Mouse (Mus musculus): ENCODE data around the gene Gm17387. TPM values are rescaled to one million over a fixed set of nuclear protein-coding genes. Genes with fewer than 3 reads are reported as not detected.
"Not testable (repeated sequence)": the region's sequence is repeated elsewhere in the genome, so short reads cannot be mapped to it uniquely, and the experiment has no call there.

Gm17387 gene
- total and polyA plus RNA-seq, 2 experiments from 2014 or later = not detected

GRCm38 (mm10) chr7:141016707-141017697, 11.9 kb upstream of the Gm17387 start:
- H3K4me3 ChIP-seq (ENCODE audit: low read depth, low read length) = no peak overlapping the region
- WGBS = 87% methylated on average over 10 of the region's 10 CpGs
- no peak overlapping the region for H3K9ac ChIP-seq
- no peaks in the 10 kb centered on the region for H3K27me3 ChIP-seq (ENCODE audit: insufficient read depth, low read length)
- no peaks in the 10 kb centered on the region for H3K36me3 ChIP-seq (ENCODE audit: insufficient read depth)
- DNase-seq (no peak), ATAC-seq (no peak)
- H3K4me2 ChIP-seq (ENCODE audit: low read depth) = no peak overlapping the region
- no peaks in the 10 kb centered on the region for H3K9me3 ChIP-seq (ENCODE audit: low read length)
- no peak for TF ChIP-seq CTCF (IDR thresholded peaks at IDR 0.05; ENCODE audit: low read depth)
- no peaks in the 10 kb centered on the region for H3K4me1 ChIP-seq (ENCODE audit: insufficient read depth)
- H3K27ac ChIP-seq (ENCODE audit: low read depth, low read length) = no peak overlapping the region

GRCm38 (mm10) chr7:141017824-141018223, 11.1 kb upstream of the Gm17387 start, which contains the start of gene Ifitm6:
Gene Ifitm6, minus strand, starts transcription at chr7:141017924.
- not testable (repeated sequence) for H3K4me3 ChIP-seq (ENCODE audit: low read depth, low read length); H3K4me1 ChIP-seq (ENCODE audit: insufficient read depth); H3K27ac ChIP-seq (ENCODE audit: low read depth, low read length); H3K36me3 ChIP-seq (ENCODE audit: insufficient read depth); ATAC-seq; H3K9me3 ChIP-seq (ENCODE audit: low read length); H3K9ac ChIP-seq; H3K4me2 ChIP-seq (ENCODE audit: low read depth); DNase-seq; H3K27me3 ChIP-seq (ENCODE audit: insufficient read depth, low read length)
- WGBS = 85% methylated on average over 1 of the region's 1 CpGs

GRCm38 (mm10) chr7:141019028-141019427, 9.9 kb upstream of the Gm17387 start:
- WGBS = 90% methylated on average over 5 of the region's 5 CpGs
- ATAC-seq = no peak
- H3K9ac ChIP-seq = no peak overlapping the region

GRCm38 (mm10) chr7:141021489-141022449, 7.2 kb upstream of the Gm17387 start:
- DNase-seq (no peak), ATAC-seq (no peak)
- Histone ChIP-seq H3K9me3 (ENCODE audit: low read length) (no peaks in the 10 kb centered on the region), H3K27ac (ENCODE audit: low read depth, low read length) (no peak overlapping the region), H3K9ac (no peak overlapping the region), H3K4me3 (ENCODE audit: low read depth, low read length) (no peak overlapping the region), H3K4me1 (ENCODE audit: insufficient read depth) (no peaks in the 10 kb centered on the region), H3K4me2 (ENCODE audit: low read depth) (no peak overlapping the region), H3K36me3 (ENCODE audit: insufficient read depth) (no peaks in the 10 kb centered on the region), H3K27me3 (ENCODE audit: insufficient read depth, low read length) (no peaks in the 10 kb centered on the region)
- 86% methylated on average over 14 of the region's 14 CpGs for WGBS
- no peak for TF ChIP-seq CTCF (IDR thresholded peaks at IDR 0.05; ENCODE audit: low read depth)

More at GRCm38 (mm10) chr7:141019028-141019427, 9.9 kb upstream of the Gm17387 start:
- H3K27ac ChIP-seq (ENCODE audit: low read depth, low read length) = no peak overlapping the region
- DNase-seq = no peak
- H3K4me2 ChIP-seq (ENCODE audit: low read depth) = no peak overlapping the region
- H3K9me3 ChIP-seq (ENCODE audit: low read length) = no peaks in the 10 kb centered on the region
- no peaks in the 10 kb centered on the region for H3K36me3 ChIP-seq (ENCODE audit: insufficient read depth)
- TF ChIP-seq CTCF (IDR thresholded peaks at IDR 0.05; ENCODE audit: low read depth) = no peak
- H3K4me3 ChIP-seq (ENCODE audit: low read depth, low read length) = no peak overlapping the region
- no peaks in the 10 kb centered on the region for H3K4me1 ChIP-seq (ENCODE audit: insufficient read depth)
- H3K27me3 ChIP-seq (ENCODE audit: insufficient read depth, low read length) = no peaks in the 10 kb centered on the region

- no peak overlapping the region for H3K4me3 ChIP-seq (ENCODE audit: low read depth, low read length)
- H3K36me3 ChIP-seq (ENCODE audit: insufficient read depth) = no peaks in the 10 kb centered on the region
- H3K9ac ChIP-seq = no peak overlapping the region
- H3K27ac ChIP-seq (ENCODE audit: low read depth, low read length) = peak overlapping the region; percentile 54; the same call in 1 of the 2 replicates
- H3K4me2 ChIP-seq (ENCODE audit: low read depth) = no peak overlapping the region
- ATAC-seq (peak; percentile 78), DNase-seq (peak; percentile 43)
- H3K9me3 ChIP-seq (ENCODE audit: low read length) = no peaks in the 10 kb centered on the region
- H3K27me3 ChIP-seq (ENCODE audit: insufficient read depth, low read length) = no peaks in the 10 kb centered on the region
- 9% methylated on average over 6 of the region's 6 CpGs for WGBS
- H3K4me1 ChIP-seq (ENCODE audit: insufficient read depth) = no peaks in the 10 kb centered on the region
- TF ChIP-seq CTCF (IDR thresholded peaks at IDR 0.05; ENCODE audit: low read depth) = no peak
Measured at GRCm38 (mm10) chr7:141024865-141025838, 3.8 kb upstream of the Gm17387 start.
